Mouse (Mus musculus) kidney, embryonic 16.5 days (tissue): ENCODE results near the gene Sh3bp2. TPM values are rescaled to one million over a fixed set of nuclear protein-coding genes. Genes with fewer than 3 reads are reported as not detected.

Source experiments
- ATAC-seq: fragments of 200-750 bp; cut with Nextera tagmentation; 2 replicates; pipeline ENCODE4 v1.8.0; 2017; ENCODE audit warnings: moderate TSS enrichment; ENCODE audit not compliant: low FRiP score, low TSS enrichment
- H3K27ac ChIP-seq: fragments of 300-500 bp; sonication (generic); 2 replicates; pipeline ENCODE4 v1.5.1; 2014; ENCODE audit warnings: low read length
- H3K27me3 ChIP-seq: fragments of 300-500 bp; sonication (generic); 2 replicates; pipeline ENCODE4 v1.6.1; 2014; ENCODE audit warnings: low read length, control low read depth, mixed read lengths; ENCODE audit not compliant: insufficient read depth
- H3K36me3 ChIP-seq: fragments of 300-500 bp; sonication (generic); 2 replicates; pipeline ENCODE4 v1.6.1; 2014; ENCODE audit warnings: low read length, control low read depth, mixed read lengths; ENCODE audit not compliant: insufficient read depth
- H3K4me1 ChIP-seq: fragments of 300-500 bp; sonication (generic); 2 replicates; pipeline ENCODE4 v1.6.1; 2014; ENCODE audit warnings: low read length, control low read depth, mixed read lengths; ENCODE audit not compliant: insufficient read depth
- H3K4me2 ChIP-seq: fragments of 300-500 bp; sonication (generic); replicated peaks from 2 replicates; pipeline ENCODE4 v1.6.1; 2014; ENCODE audit warnings: low read depth, low read length
- H3K4me3 ChIP-seq: fragments of 300-500 bp; sonication (generic); 2 replicates; pipeline ENCODE4 v1.5.1; 2014; ENCODE audit warnings: mild to moderate bottlenecking, low read length
- H3K9ac ChIP-seq: fragments of 300-500 bp; sonication (generic); replicated peaks from 2 replicates; pipeline ENCODE4 v1.6.1; 2014; ENCODE audit warnings: low read length
- H3K9me3 ChIP-seq: fragments of 300-500 bp; sonication (generic); 2 replicates; pipeline ENCODE4 v1.6.1; 2016; ENCODE audit warnings: low read length, control low read depth
- WGBS: fragments of 180-500 bp; shearing (Covaris S2); extraction: QIAGEN DNeasy Blood & Tissue Kit; methylation state at CpG from one replicate; pipeline ENCODE4 v1.1.7; 2014; 5-methylcytosine and 5-hydroxymethylcytosine counted together
- polyA plus RNA-seq: library from polyadenylated mRNA; unstranded; fragments of >200 nt; fragmentation: Nextera tagmentation; extraction: Ambion mirVana; gene quantifications from 2 replicates; pipeline ENCODE4 v1.2.1, GENCODE M21; 2015

The Sh3bp2 gene
- polyA plus RNA-seq, 1 experiment from 2014 or later = 5.6 TPM

GRCm38 (mm10) chr5:34523958-34524485 lies 1.6 kb upstream of the Sh3bp2 start:
- 64% methylated on average over 4 of the region's 4 CpGs for WGBS
- Histone ChIP-seq H3K9ac (no peak overlapping the region), H3K27me3 (no peaks in the 10 kb centered on the region), H3K4me3 (no peak overlapping the region), H3K27ac (no peak overlapping the region), H3K9me3 (no peaks in the 10 kb centered on the region), H3K36me3 (no peaks in the 10 kb centered on the region), H3K4me2 (no peak overlapping the region), H3K4me1 (peaks cover 5% of the 10 kb centered on the region; the same call in 1 of the 2 replicates)
- no peak for ATAC-seq

GRCm38 (mm10) chr5:34524511-34524910 lies 1.1 kb upstream of the Sh3bp2 start:
- H3K4me3 ChIP-seq = no peak overlapping the region
- no peaks in the 10 kb centered on the region for H3K36me3 ChIP-seq
- H3K27ac ChIP-seq = no peak overlapping the region
- no peaks in the 10 kb centered on the region for H3K9me3 ChIP-seq
- H3K9ac ChIP-seq = no peak overlapping the region
- H3K4me2 ChIP-seq = no peak overlapping the region
- peaks cover 5% of the 10 kb centered on the region; the same call in 1 of the 2 replicates for H3K4me1 ChIP-seq
- ATAC-seq = no peak
- no peaks in the 10 kb centered on the region for H3K27me3 ChIP-seq

- WGBS = 50% methylated on average over 5 of the region's 5 CpGs
- Histone ChIP-seq H3K9me3 (no peaks in the 10 kb centered on the region), H3K4me1 (peaks cover 5% of the 10 kb centered on the region; the same call in 1 of the 2 replicates), H3K4me2 (peak overlapping the region; percentile 64), H3K4me3 (peak overlapping the region; percentile 54), H3K36me3 (no peaks in the 10 kb centered on the region), H3K27ac (no peak overlapping the region), H3K27me3 (no peaks in the 10 kb centered on the region), H3K9ac (no peak overlapping the region)
- 0 out of 2 replicates have a peak, but pooled peaks have one; percentile 11 for ATAC-seq
These were observed 788 bp downstream of the Sh3bp2 start for GRCm38 (mm10) chr5:34526477-34526775.

GRCm38 (mm10) chr5:34527352-34527751 lies 1.7 kb downstream of the Sh3bp2 start:
- Histone ChIP-seq H3K36me3 (no peaks in the 10 kb centered on the region), H3K4me2 (no peak overlapping the region), H3K27me3 (no peaks in the 10 kb centered on the region), H3K9me3 (no peaks in the 10 kb centered on the region), H3K4me1 (peaks cover 5% of the 10 kb centered on the region; the same call in 1 of the 2 replicates), H3K4me3 (no peak overlapping the region), H3K27ac (no peak overlapping the region), H3K9ac (no peak overlapping the region)
- ATAC-seq = no peak
- WGBS = 94% methylated on average over 2 of the region's 2 CpGs

GRCm38 (mm10) chr5:34528724-34529123 lies 3.1 kb downstream of the Sh3bp2 start:
- no peak for ATAC-seq
- Histone ChIP-seq H3K9me3 (no peaks in the 10 kb centered on the region), H3K36me3 (no peaks in the 10 kb centered on the region), H3K4me2 (no peak overlapping the region), H3K9ac (no peak overlapping the region), H3K4me1 (peaks cover 5% of the 10 kb centered on the region; the same call in 1 of the 2 replicates), H3K4me3 (no peak overlapping the region), H3K27ac (no peak overlapping the region), H3K27me3 (no peaks in the 10 kb centered on the region)
- WGBS = 81% methylated on average over 5 of the region's 5 CpGs

- Histone ChIP-seq H3K4me1 (peaks cover 5% of the 10 kb centered on the region; the same call in 1 of the 2 replicates), H3K27ac (no peak overlapping the region), H3K9ac (no peak overlapping the region), H3K36me3 (no peaks in the 10 kb centered on the region), H3K4me2 (no peak overlapping the region), H3K9me3 (no peaks in the 10 kb centered on the region), H3K27me3 (no peaks in the 10 kb centered on the region), H3K4me3 (no peak overlapping the region)
- 63% methylated on average over 5 of the region's 5 CpGs for WGBS
- no peak for ATAC-seq
These were observed 4.5 kb downstream of the Sh3bp2 start for GRCm38 (mm10) chr5:34530116-34530515.

GRCm38 (mm10) chr5:34530687-34531086 lies 5.0 kb downstream of the Sh3bp2 start:
- H3K4me1 ChIP-seq = peaks cover 5% of the 10 kb centered on the region; the same call in 1 of the 2 replicates
- H3K9me3 ChIP-seq = no peaks in the 10 kb centered on the region
- ATAC-seq = no peak
- H3K9ac ChIP-seq = no peak overlapping the region
- no peak overlapping the region for H3K4me3 ChIP-seq
- no peaks in the 10 kb centered on the region for H3K36me3 ChIP-seq
- no peak overlapping the region for H3K27ac ChIP-seq
- H3K4me2 ChIP-seq = no peak overlapping the region
- no peaks in the 10 kb centered on the region for H3K27me3 ChIP-seq
- WGBS = 29% methylated on average over 4 of the region's 4 CpGs

GRCm38 (mm10) chr5:34533066-34533465 lies 7.4 kb downstream of the Sh3bp2 start:
- Histone ChIP-seq H3K27me3 (no peaks in the 10 kb centered on the region), H3K4me3 (no peak overlapping the region), H3K36me3 (no peaks in the 10 kb centered on the region), H3K9ac (no peak overlapping the region), H3K4me2 (no peak overlapping the region), H3K4me1 (no peaks in the 10 kb centered on the region), H3K9me3 (no peaks in the 10 kb centered on the region), H3K27ac (no peak overlapping the region)
- no peak for ATAC-seq
- WGBS = 71% methylated on average over 5 of the region's 5 CpGs

GRCm38 (mm10) chr5:34533820-34534219 lies 8.2 kb downstream of the Sh3bp2 start:
- Histone ChIP-seq H3K27me3 (no peaks in the 10 kb centered on the region), H3K4me3 (no peak overlapping the region), H3K27ac (no peak overlapping the region), H3K4me2 (no peak overlapping the region), H3K36me3 (no peaks in the 10 kb centered on the region), H3K4me1 (no peaks in the 10 kb centered on the region), H3K9ac (no peak overlapping the region), H3K9me3 (no peaks in the 10 kb centered on the region)
- no peak for ATAC-seq
- 67% methylated on average over 3 of the region's 3 CpGs for WGBS

- Histone ChIP-seq H3K27me3 (no peaks in the 10 kb centered on the region), H3K4me3 (no peak overlapping the region), H3K9me3 (no peaks in the 10 kb centered on the region), H3K36me3 (no peaks in the 10 kb centered on the region), H3K27ac (no peak overlapping the region), H3K9ac (no peak overlapping the region), H3K4me2 (no peak overlapping the region), H3K4me1 (no peaks in the 10 kb centered on the region)
- no peak for ATAC-seq
- 77% methylated on average over 5 of the region's 5 CpGs for WGBS
These were observed 9.3 kb downstream of the Sh3bp2 start for GRCm38 (mm10) chr5:34534776-34535581.
